ENCODE assay signal across 12 mouse cellular contexts in the genomic region with DNA sequence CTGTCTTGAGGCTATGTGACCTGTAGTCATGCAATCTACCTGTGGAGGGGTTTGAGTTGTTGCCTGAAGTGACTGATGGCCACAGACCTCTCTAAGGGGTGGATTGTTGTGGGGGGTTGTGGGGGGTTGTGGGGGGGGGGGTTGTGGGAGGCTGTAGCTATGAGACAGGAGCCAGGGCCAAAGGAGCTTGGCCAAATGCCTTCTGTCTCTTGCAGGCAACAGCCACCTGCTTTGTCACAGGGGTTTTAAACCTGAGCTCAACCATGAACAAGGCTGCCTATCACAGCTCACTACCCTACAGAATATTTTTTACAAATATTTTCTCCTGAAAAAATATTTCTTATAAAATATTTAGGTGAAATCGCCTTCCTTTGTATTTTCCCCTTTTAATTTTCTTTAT.
"Had no signal": no experiment of that assay in that cellular context is flagged by ENCODE, and none has a peak within 500 bp of the region (broad histone marks: within the 10 kb centered on the region; RNA-seq: fewer than 3 reads in every experiment).

No protein-coding gene starts in this region.

- DNase-seq: retina, postnatal 1 day; right cerebral cortex, adult 18-20 months; right cerebral cortex, postnatal 14 days; right cerebral cortex, postnatal 25 days; right cerebral cortex, postnatal 4 days; spleen, adult 18-20 months; thymus, adult 18-20 months; thymus, adult 2 months; thymus, postnatal 14 days; thymus, postnatal 25 days; thymus, postnatal 36 days; thymus, postnatal 4 days had no signal
